Mouse (Mus musculus) hindbrain, embryonic 13.5 days (tissue): ENCODE data around the gene Adk. TPM values are rescaled to one million over a fixed set of nuclear protein-coding genes. Genes with fewer than 3 reads are reported as not detected.

Experiments used
- ATAC-seq: fragments of 200-750 bp; cut with Nextera tagmentation; 2 replicates; pipeline ENCODE4 v1.8.0; 2017; ENCODE audit warnings: moderate TSS enrichment; ENCODE audit not compliant: low FRiP score
- H3K27ac ChIP-seq: fragments of 300-500 bp; sonication (generic); 2 replicates; pipeline ENCODE4 v1.5.1; 2015; ENCODE audit warnings: inconsistent platforms, mild to moderate bottlenecking, moderate library complexity
- H3K27me3 ChIP-seq: fragments of 300-500 bp; sonication (generic); 2 replicates; pipeline ENCODE4 v1.6.1; 2015; ENCODE audit warnings: mild to moderate bottlenecking, inconsistent platforms
- H3K36me3 ChIP-seq: fragments of 300-500 bp; sonication (generic); 2 replicates; pipeline ENCODE4 v1.6.1; 2015; ENCODE audit warnings: mild to moderate bottlenecking, inconsistent platforms
- H3K4me1 ChIP-seq: fragments of 300-500 bp; sonication (generic); replicated peaks from 2 replicates; pipeline ENCODE4 v1.6.1; 2015; ENCODE audit warnings: inconsistent platforms
- H3K4me2 ChIP-seq: fragments of 300-500 bp; sonication (generic); 2 replicates; pipeline ENCODE4 v1.6.1; 2015; ENCODE audit warnings: inconsistent platforms, mild to moderate bottlenecking, moderate library complexity
- H3K4me3 ChIP-seq: fragments of 300-500 bp; sonication (generic); 2 replicates; pipeline ENCODE4 v1.5.1; 2015; ENCODE audit warnings: mild to moderate bottlenecking, inconsistent platforms
- H3K9ac ChIP-seq: fragments of 300-500 bp; sonication (generic); 2 replicates; pipeline ENCODE4 v1.6.1; 2015; ENCODE audit warnings: mild to moderate bottlenecking, inconsistent platforms
- H3K9me3 ChIP-seq: fragments of 300-500 bp; sonication (generic); 2 replicates; pipeline ENCODE4 v1.6.1; 2016; ENCODE audit warnings: inconsistent platforms
- WGBS: fragments of 180-500 bp; shearing (Covaris S2); methylation state at CpG from one replicate; pipeline ENCODE4 v1.1.7; 2015; 5-methylcytosine and 5-hydroxymethylcytosine counted together
- polyA plus RNA-seq: library from polyadenylated mRNA; unstranded; fragments of >200 nt; fragmentation: Nextera tagmentation; extraction: Ambion mirVana; gene quantifications from 2 replicates; pipeline ENCODE4 v1.2.1, GENCODE M21; 2015

Gene Adk
- polyA plus RNA-seq, 1 experiment from 2014 or later, result 42.2 TPM

- peak overlapping the region; percentile 91 for H3K27ac ChIP-seq
- H3K9ac ChIP-seq, result no peak overlapping the region
- WGBS, result 53% methylated on average over 2 of the region's 2 CpGs
- H3K9me3 ChIP-seq, result no peaks in the 10 kb centered on the region
- H3K4me3 ChIP-seq, result no peak overlapping the region
- no peak overlapping the region for H3K4me2 ChIP-seq
- peak; percentile 5; the same call in 1 of the 2 replicates for ATAC-seq
- no peaks in the 10 kb centered on the region for H3K36me3 ChIP-seq
- no peaks in the 10 kb centered on the region for H3K27me3 ChIP-seq
- H3K4me1 ChIP-seq, result peaks cover 28% of the 10 kb centered on the region
Observed at GRCm38 (mm10) chr14:21253993-21254339, 201.6 kb downstream of the Adk start.

- 91% methylated on average over 8 of the region's 8 CpGs for WGBS
- Histone ChIP-seq H3K4me3 (no peak overlapping the region), H3K4me2 (no peak overlapping the region), H3K36me3 (no peaks in the 10 kb centered on the region), H3K27ac (no peak overlapping the region), H3K4me1 (peaks cover 7% of the 10 kb centered on the region), H3K27me3 (no peaks in the 10 kb centered on the region), H3K9ac (no peak overlapping the region), H3K9me3 (no peaks in the 10 kb centered on the region)
- ATAC-seq, result no peak
Observed at GRCm38 (mm10) chr14:21268229-21268628, 215.9 kb downstream of the Adk start.

GRCm38 (mm10) chr14:21271472-21271871, 219.1 kb downstream of the Adk start:
- H3K4me1 ChIP-seq, result peaks cover 7% of the 10 kb centered on the region
- no peak overlapping the region for H3K9ac ChIP-seq
- no peak overlapping the region for H3K4me2 ChIP-seq
- no peak overlapping the region for H3K4me3 ChIP-seq
- no peaks in the 10 kb centered on the region for H3K27me3 ChIP-seq
- no peak overlapping the region for H3K27ac ChIP-seq
- WGBS, result 65% methylated on average over 4 of the region's 4 CpGs
- H3K36me3 ChIP-seq, result no peaks in the 10 kb centered on the region
- no peak for ATAC-seq
- no peaks in the 10 kb centered on the region for H3K9me3 ChIP-seq

- H3K27ac ChIP-seq, result no peak overlapping the region
Observed at GRCm38 (mm10) chr14:21275786-21276185, 223.4 kb downstream of the Adk start.

GRCm38 (mm10) chr14:21278290-21278689, 225.9 kb downstream of the Adk start:
- Histone ChIP-seq H3K4me2 (no peak overlapping the region), H3K4me1 (no peaks in the 10 kb centered on the region), H3K4me3 (no peak overlapping the region), H3K27me3 (no peaks in the 10 kb centered on the region), H3K9me3 (no peaks in the 10 kb centered on the region), H3K36me3 (no peaks in the 10 kb centered on the region), H3K9ac (no peak overlapping the region), H3K27ac (no peak overlapping the region)
- 98% methylated on average over 2 of the region's 2 CpGs for WGBS
- no peak for ATAC-seq

More at GRCm38 (mm10) chr14:21275786-21276185, 223.4 kb downstream of the Adk start:
- WGBS, result 88% methylated on average over 1 of the region's 1 CpGs
- Histone ChIP-seq H3K9me3 (no peaks in the 10 kb centered on the region), H3K27me3 (no peaks in the 10 kb centered on the region), H3K36me3 (no peaks in the 10 kb centered on the region), H3K4me1 (peaks cover 7% of the 10 kb centered on the region), H3K4me2 (no peak overlapping the region), H3K9ac (no peak overlapping the region), H3K4me3 (no peak overlapping the region)
- ATAC-seq, result no peak

- no peaks in the 10 kb centered on the region for H3K36me3 ChIP-seq
- no peak overlapping the region for H3K4me2 ChIP-seq
- ATAC-seq, result no peak
- 54% methylated on average over 6 of the region's 6 CpGs for WGBS
- no peaks in the 10 kb centered on the region for H3K4me1 ChIP-seq
- no peaks in the 10 kb centered on the region for H3K27me3 ChIP-seq
- no peaks in the 10 kb centered on the region for H3K9me3 ChIP-seq
- H3K4me3 ChIP-seq, result no peak overlapping the region
- H3K9ac ChIP-seq, result no peak overlapping the region
- H3K27ac ChIP-seq, result no peak overlapping the region
Observed at GRCm38 (mm10) chr14:21278907-21279535, 226.6 kb downstream of the Adk start.

- Histone ChIP-seq H3K4me3 (no peak overlapping the region), H3K27me3 (no peaks in the 10 kb centered on the region), H3K4me2 (no peak overlapping the region), H3K36me3 (no peaks in the 10 kb centered on the region), H3K4me1 (no peaks in the 10 kb centered on the region), H3K27ac (no peak overlapping the region), H3K9me3 (no peaks in the 10 kb centered on the region), H3K9ac (no peak overlapping the region)
- WGBS, result 74% methylated on average over 3 of the region's 3 CpGs
- ATAC-seq, result no peak
Observed at GRCm38 (mm10) chr14:21280451-21280850, 228.1 kb downstream of the Adk start.

- Histone ChIP-seq H3K9me3 (no peaks in the 10 kb centered on the region), H3K4me2 (no peak overlapping the region), H3K27me3 (no peaks in the 10 kb centered on the region), H3K4me3 (no peak overlapping the region), H3K36me3 (no peaks in the 10 kb centered on the region), H3K4me1 (no peaks in the 10 kb centered on the region), H3K27ac (no peak overlapping the region), H3K9ac (no peak overlapping the region)
- WGBS, result 62% methylated on average over 4 of the region's 4 CpGs
- no peak for ATAC-seq
Observed at GRCm38 (mm10) chr14:21281506-21281905, 229.1 kb downstream of the Adk start.

- Histone ChIP-seq H3K9ac (no peak overlapping the region), H3K4me3 (no peak overlapping the region), H3K27me3 (no peaks in the 10 kb centered on the region), H3K27ac (no peak overlapping the region), H3K36me3 (no peaks in the 10 kb centered on the region), H3K9me3 (no peaks in the 10 kb centered on the region), H3K4me1 (no peaks in the 10 kb centered on the region), H3K4me2 (no peak overlapping the region)
- 70% methylated on average over 7 of the region's 7 CpGs for WGBS
- ATAC-seq, result no peak
Observed at GRCm38 (mm10) chr14:21284116-21284515, 231.7 kb downstream of the Adk start.

- 91% methylated on average over 5 of the region's 5 CpGs for WGBS
- no peaks in the 10 kb centered on the region for H3K36me3 ChIP-seq
- H3K4me1 ChIP-seq, result no peaks in the 10 kb centered on the region
- no peak overlapping the region for H3K9ac ChIP-seq
- no peak overlapping the region for H3K27ac ChIP-seq
- no peaks in the 10 kb centered on the region for H3K27me3 ChIP-seq
- no peak overlapping the region for H3K4me2 ChIP-seq
- no peak for ATAC-seq
- no peak overlapping the region for H3K4me3 ChIP-seq
- no peaks in the 10 kb centered on the region for H3K9me3 ChIP-seq
Observed at GRCm38 (mm10) chr14:21284847-21285246, 232.5 kb downstream of the Adk start.

- Histone ChIP-seq H3K4me3 (no peak overlapping the region), H3K9ac (no peak overlapping the region), H3K27me3 (no peaks in the 10 kb centered on the region), H3K27ac (no peak overlapping the region), H3K4me1 (no peaks in the 10 kb centered on the region), H3K9me3 (no peaks in the 10 kb centered on the region), H3K36me3 (no peaks in the 10 kb centered on the region), H3K4me2 (no peak overlapping the region)
- ATAC-seq, result no peak
- WGBS, result 76% methylated on average over 7 of the region's 7 CpGs
Observed at GRCm38 (mm10) chr14:21286274-21286673, 233.9 kb downstream of the Adk start.

- Histone ChIP-seq H3K27ac (no peak overlapping the region), H3K36me3 (no peaks in the 10 kb centered on the region), H3K4me2 (no peak overlapping the region), H3K4me1 (no peaks in the 10 kb centered on the region), H3K4me3 (no peak overlapping the region), H3K27me3 (no peaks in the 10 kb centered on the region), H3K9me3 (no peaks in the 10 kb centered on the region), H3K9ac (no peak overlapping the region)
- 72% methylated on average over 9 of the region's 9 CpGs for WGBS
- no peak for ATAC-seq
Observed at GRCm38 (mm10) chr14:21287726-21288442, 235.5 kb downstream of the Adk start.

GRCm38 (mm10) chr14:21299743-21300142, 247.4 kb downstream of the Adk start:
- Histone ChIP-seq H3K36me3 (no peaks in the 10 kb centered on the region), H3K4me3 (no peak overlapping the region), H3K4me1 (no peaks in the 10 kb centered on the region; the same call in 1 of the 2 replicates), H3K4me2 (no peak overlapping the region), H3K27ac (no peak overlapping the region), H3K27me3 (no peaks in the 10 kb centered on the region), H3K9me3 (no peaks in the 10 kb centered on the region), H3K9ac (no peak overlapping the region)
- no peak for ATAC-seq
- WGBS, result 85% methylated on average over 4 of the region's 4 CpGs
